Mouse (Mus musculus) small intestine, adult 2 months (tissue): ENCODE data around the gene Lrrc17. TPM values are rescaled to one million over a fixed set of nuclear protein-coding genes. Genes with fewer than 3 reads are reported as not detected.

Experiments
- H3K27ac ChIP-seq: fragments of 200-500 bp; 2 replicates; pipeline ENCODE4 v1.5.1; 2012; ENCODE audit warnings: low read depth, low read length, control low read depth, inconsistent platforms; ENCODE audit not compliant: insufficient read depth
- H3K27me3 ChIP-seq: fragments of 200-500 bp; 2 replicates; pipeline ENCODE4 v1.6.1; 2012; ENCODE audit warnings: mild to moderate bottlenecking, moderate library complexity, low read length, inconsistent platforms; ENCODE audit not compliant: control insufficient read depth, insufficient read depth
- H3K36me3 ChIP-seq: fragments of 200-500 bp; 2 replicates; pipeline ENCODE4 v1.6.1; 2012; ENCODE audit warnings: mild to moderate bottlenecking, low read length, control low read depth, inconsistent platforms; ENCODE audit not compliant: control insufficient read depth, insufficient read depth
- H3K4me1 ChIP-seq: fragments of 200-500 bp; 2 replicates; pipeline ENCODE4 v1.6.1; 2012; ENCODE audit warnings: low read length, inconsistent platforms, mixed read lengths; ENCODE audit not compliant: control insufficient read depth, insufficient read depth, insufficient read length
- H3K4me3 ChIP-seq: fragments of 200-500 bp; 2 replicates; pipeline ENCODE4 v1.5.1; 2012; ENCODE audit warnings: low read depth, mild to moderate bottlenecking, control low read depth, inconsistent platforms, low read length, moderate library complexity
- CTCF ChIP-seq: fragments of 200-500 bp; IDR thresholded peaks from 2 replicates; pipeline ENCODE4 v1.5.1; 2012; ENCODE audit warnings: low read depth, mild to moderate bottlenecking, control low read depth, inconsistent platforms, low read length, moderate library complexity, mixed read lengths; ENCODE audit not compliant: insufficient replicate concordance, insufficient read length; ENCODE audit errors: extremely low read depth
- POLR2A ChIP-seq: fragments of 200-500 bp; IDR thresholded peaks from 2 replicates; pipeline ENCODE4 v1.6.1; 2012; ENCODE audit warnings: low read depth, mild to moderate bottlenecking, control low read depth, inconsistent platforms, low read length, moderate library complexity
- WGBS: fragments of 180-500 bp; shearing (Covaris S2); methylation state at CpG from one replicate; pipeline ENCODE4 v1.1.7; 2018; 5-methylcytosine and 5-hydroxymethylcytosine counted together
- polyA plus RNA-seq: library from polyadenylated mRNA; depleted of rRNA; stranded (reverse); fragments of >200 nt; gene quantifications from 2 replicates; pipeline ENCODE4 v1.2.3, GENCODE M21; 2012

Lrrc17 gene
- polyA plus RNA-seq, 1 experiment: 0.56 TPM

DNA sequence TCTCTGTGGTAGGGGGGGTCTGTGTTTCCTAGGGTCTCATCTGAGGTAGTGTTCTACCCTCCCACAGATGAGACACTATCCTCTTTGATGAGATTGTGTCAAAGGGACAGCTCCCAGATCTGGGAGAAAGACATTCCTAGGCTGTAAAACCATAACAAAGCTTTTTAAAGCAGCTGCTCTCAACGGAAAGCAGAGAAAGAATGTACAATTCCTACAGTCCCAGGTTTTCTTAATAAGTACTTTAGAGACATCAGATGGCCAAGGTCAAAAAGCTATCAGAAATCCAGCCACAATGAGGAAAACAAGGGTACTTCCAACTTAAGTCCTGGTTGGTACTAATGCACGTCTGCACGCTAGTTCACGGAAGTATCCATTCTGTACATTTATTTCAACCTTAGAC lies 1.1 kb upstream of the Lrrc17 start:
- no peak for TF ChIP-seq CTCF
- TF ChIP-seq POLR2A: no peak
- 77% methylated on average over 4 of the region's 4 CpGs for WGBS
- H3K27ac ChIP-seq: no peak overlapping the region
- H3K27me3 ChIP-seq: no peaks in the 10 kb centered on the region
- H3K36me3 ChIP-seq: no peaks in the 10 kb centered on the region
- peaks cover 9% of the 10 kb centered on the region for H3K4me1 ChIP-seq
- H3K4me3 ChIP-seq: no peak overlapping the region

DNA sequence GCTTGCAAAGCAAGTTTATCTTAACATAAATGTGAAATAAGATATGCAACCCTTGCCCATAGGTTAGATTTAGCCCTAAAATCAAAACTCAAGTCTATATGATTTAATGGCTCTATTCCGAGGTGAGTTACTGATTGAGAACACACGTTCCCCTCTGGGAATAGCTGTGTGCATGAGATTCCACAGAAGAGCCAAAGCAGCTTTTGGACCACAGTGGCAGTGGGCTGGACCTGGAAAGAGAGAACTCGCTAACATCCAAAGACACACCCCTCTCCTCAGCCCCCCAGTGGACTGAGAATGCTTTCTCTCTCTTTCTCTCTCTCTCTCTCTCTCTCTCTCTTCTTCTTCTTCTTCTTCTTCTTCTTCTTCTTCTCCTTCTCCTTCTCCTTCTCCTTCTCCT lies 1.5 kb downstream of the Lrrc17 start:
- no peak for TF ChIP-seq POLR2A
- no peak for TF ChIP-seq CTCF
- H3K36me3 ChIP-seq: no peaks in the 10 kb centered on the region
- 43% methylated on average over 3 of the region's 3 CpGs for WGBS
- H3K4me1 ChIP-seq: peaks cover 9% of the 10 kb centered on the region
- no peaks in the 10 kb centered on the region for H3K27me3 ChIP-seq
- H3K4me3 ChIP-seq: no peak overlapping the region
- no peak overlapping the region for H3K27ac ChIP-seq

DNA sequence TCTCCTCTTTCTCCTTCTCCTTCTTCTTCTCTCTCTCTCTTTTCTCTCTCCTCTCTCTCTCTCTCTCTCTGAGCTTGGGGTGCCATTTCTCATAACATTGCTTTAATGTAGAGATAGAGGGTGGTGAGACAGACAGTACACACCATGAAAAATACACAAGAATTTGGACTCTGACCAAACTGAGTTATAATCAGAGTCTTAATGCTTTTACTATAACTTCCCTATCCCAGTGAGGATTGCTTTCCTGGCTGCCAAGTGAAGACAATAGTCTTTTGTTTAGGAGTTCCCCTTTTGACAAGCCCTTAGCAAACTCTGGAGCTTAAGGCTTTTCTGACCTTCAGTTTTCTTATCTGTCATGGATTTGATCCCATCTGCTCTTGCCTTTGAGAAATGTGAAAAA lies 1.9 kb downstream of the Lrrc17 start:
- Histone ChIP-seq H3K4me1 (peaks cover 9% of the 10 kb centered on the region), H3K27me3 (no peaks in the 10 kb centered on the region), H3K27ac (no peak overlapping the region), H3K36me3 (no peaks in the 10 kb centered on the region), H3K4me3 (no peak overlapping the region)
- TF ChIP-seq CTCF (no peak), POLR2A (no peak)

DNA sequence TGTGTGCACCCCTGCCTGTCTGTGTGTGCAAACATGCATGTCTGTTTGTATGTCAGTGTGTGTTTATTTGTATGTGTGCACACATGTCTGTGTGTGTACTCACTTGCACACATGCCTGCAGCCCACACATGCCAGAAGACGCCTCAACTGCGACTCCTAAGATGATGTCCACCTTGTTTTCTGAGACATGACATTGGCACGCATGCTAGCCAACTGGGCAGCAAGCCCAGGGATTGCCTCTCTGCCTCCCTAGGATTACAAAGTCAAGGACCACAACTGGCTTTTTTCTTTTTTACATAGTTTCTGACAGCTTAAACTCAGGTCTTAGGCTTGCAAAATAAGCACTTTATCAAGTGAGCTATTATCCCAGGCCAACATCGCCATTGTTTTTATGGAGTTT lies 2.4 kb downstream of the Lrrc17 start:
- WGBS: 27% methylated on average over 4 of the region's 4 CpGs
- Histone ChIP-seq H3K27ac (no peak overlapping the region), H3K4me3 (no peak overlapping the region), H3K36me3 (no peaks in the 10 kb centered on the region), H3K27me3 (no peaks in the 10 kb centered on the region), H3K4me1 (peaks cover 9% of the 10 kb centered on the region)
- TF ChIP-seq POLR2A (no peak), CTCF (no peak)

DNA sequence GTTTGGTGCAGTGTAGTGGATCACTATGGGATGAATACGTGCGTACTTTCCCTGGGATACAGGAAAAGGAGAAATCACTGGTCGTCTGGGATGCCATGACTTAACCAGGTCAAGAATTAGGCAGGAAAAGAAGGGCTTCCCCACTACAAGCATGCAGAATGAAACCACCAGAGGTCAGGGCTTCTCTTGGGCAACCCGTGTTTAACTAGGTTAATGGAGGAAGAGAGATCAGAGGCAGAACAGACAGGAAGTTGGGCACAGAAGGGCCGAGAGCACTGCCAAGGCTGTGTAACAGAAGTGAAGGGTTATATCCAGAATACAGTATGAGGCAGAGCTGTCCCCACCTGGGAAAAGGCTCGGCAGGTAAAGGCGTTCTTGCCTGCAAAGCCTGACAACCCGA lies 3.6 kb downstream of the Lrrc17 start:
- Histone ChIP-seq H3K27me3 (no peaks in the 10 kb centered on the region), H3K27ac (no peak overlapping the region), H3K4me3 (no peak overlapping the region), H3K4me1 (peaks cover 9% of the 10 kb centered on the region), H3K36me3 (no peaks in the 10 kb centered on the region)
- 75% methylated on average over 8 of the region's 8 CpGs for WGBS
- TF ChIP-seq CTCF (no peak), POLR2A (no peak)

DNA sequence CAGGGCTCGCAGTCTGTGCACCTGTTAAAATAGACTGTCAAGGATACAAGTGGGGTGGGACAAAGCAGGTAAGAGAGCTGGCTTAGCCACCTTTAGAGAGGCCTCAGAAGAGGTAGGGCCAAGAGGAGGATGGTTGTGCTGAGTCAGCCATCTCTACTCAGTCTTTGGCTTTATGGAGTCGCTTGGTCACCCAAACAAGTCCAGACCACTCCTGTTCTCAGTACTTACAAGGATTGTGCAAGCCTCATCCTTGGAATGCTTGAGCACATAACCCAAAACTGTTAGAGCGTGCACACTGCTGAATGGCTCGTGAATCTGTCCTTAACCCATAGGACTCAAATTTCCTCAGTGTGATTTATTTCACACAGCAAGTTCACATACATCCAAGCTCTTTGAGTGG lies 10.3 kb downstream of the Lrrc17 start:
- no peaks in the 10 kb centered on the region for H3K4me1 ChIP-seq
- TF ChIP-seq CTCF: no peak
- TF ChIP-seq POLR2A: no peak
- 92% methylated on average over 4 of the region's 4 CpGs for WGBS
- no peak overlapping the region for H3K4me3 ChIP-seq
- no peak overlapping the region for H3K27ac ChIP-seq
- H3K36me3 ChIP-seq: no peaks in the 10 kb centered on the region
- no peaks in the 10 kb centered on the region for H3K27me3 ChIP-seq

DNA sequence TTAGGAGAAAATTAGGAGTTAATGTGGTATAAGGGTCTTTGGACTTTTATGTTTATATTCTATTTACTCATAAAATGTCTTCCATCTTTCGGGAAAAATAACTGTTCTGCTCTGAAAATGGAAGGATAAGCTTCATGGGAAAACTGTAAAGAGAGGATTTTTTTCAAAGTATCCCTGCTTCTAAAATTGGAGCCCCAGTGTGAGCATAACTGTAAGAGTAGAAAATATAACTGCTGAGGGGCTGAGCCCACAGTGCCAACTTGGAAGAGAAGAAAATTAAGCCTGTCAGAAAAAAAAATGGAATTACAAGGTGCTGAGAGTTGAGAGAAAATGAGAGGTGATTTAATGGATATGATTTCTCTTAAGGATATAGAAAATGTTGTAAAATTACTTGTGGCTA lies 11.4 kb downstream of the Lrrc17 start:
- H3K4me3 ChIP-seq: no peak overlapping the region
- WGBS: 90% methylated on average over 1 of the region's 1 CpGs
- TF ChIP-seq CTCF (no peak), POLR2A (no peak)

DNA sequence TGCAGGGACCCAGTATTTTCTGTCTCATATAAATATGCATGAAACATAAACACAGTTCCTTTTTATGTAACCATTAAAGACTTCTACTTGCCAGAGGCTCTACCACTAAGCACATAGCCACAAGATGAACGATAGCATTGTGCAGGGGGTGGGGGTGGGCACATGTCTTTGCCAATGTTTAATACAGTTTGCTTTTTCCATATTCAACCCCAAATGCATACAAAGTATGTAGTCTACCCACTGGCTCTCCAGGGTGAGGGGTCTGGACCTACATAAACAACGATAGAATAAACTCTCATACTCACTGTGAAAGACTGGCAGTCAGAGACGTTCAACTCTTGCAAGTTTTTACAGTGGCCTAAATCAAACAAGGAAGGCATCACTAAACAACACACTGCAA lies 13.1 kb downstream of the Lrrc17 start:
- no peak overlapping the region for H3K27ac ChIP-seq
- TF ChIP-seq POLR2A (no peak), CTCF (no peak)
- no peaks in the 10 kb centered on the region for H3K36me3 ChIP-seq
- no peak overlapping the region for H3K4me3 ChIP-seq
- H3K4me1 ChIP-seq: no peaks in the 10 kb centered on the region
- H3K27me3 ChIP-seq: no peaks in the 10 kb centered on the region
- WGBS: 69% methylated on average over 3 of the region's 3 CpGs

More for the DNA sequence above, 11.4 kb downstream of the Lrrc17 start:
- Histone ChIP-seq H3K4me1 (no peaks in the 10 kb centered on the region), H3K36me3 (no peaks in the 10 kb centered on the region), H3K27me3 (no peaks in the 10 kb centered on the region), H3K27ac (no peak overlapping the region)
